Mouse (Mus musculus): ENCODE data around the gene Klf4. TPM values are rescaled to one million over a fixed set of nuclear protein-coding genes. Genes with fewer than 3 reads are reported as not detected.

Gene Klf4
- polyA plus RNA-seq, 1 experiment from 2014 or later: 2.7 TPM

DNA sequence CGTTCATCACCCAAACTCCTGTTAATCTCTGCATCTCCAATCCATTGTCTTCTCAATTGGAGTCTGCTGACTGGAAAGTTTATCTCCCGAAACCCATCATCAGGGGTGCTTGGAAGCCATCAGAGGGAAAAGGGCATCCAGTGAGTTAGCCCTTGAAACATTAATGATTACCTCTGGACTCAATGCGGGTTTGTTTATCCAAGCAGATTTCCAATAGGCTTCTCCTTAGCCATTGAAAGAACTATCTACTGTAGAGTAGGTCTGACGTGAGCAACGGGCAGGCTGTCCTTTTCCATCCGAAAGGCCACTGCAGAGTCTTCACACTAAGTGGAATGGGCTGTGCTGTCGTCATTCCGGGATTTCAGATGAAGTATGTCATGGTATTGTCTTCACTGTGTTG, 16.2 kb downstream of the Klf4 start:
- 86% methylated on average over 8 of the region's 8 CpGs for WGBS
- ATAC-seq (ENCODE audit: low read depth): no peak

GRCm38 (mm10) chr4:55514733-55515176, 17.5 kb downstream of the Klf4 start:
- Histone ChIP-seq H3K9ac (peak overlapping the region; percentile 81), H3K4me3 (peak overlapping the region; percentile 61), H3K27me3 (peaks cover 10% of the 10 kb centered on the region), H3K36me3 (no peaks in the 10 kb centered on the region), H3K4me1 (replicated peaks) (no peaks in the 10 kb centered on the region; the same call in 1 of the 2 replicates), H3K4me2 (peak overlapping the region; percentile 67), H3K27ac (replicated peaks) (peak overlapping the region; percentile 64), H3K9me3 (no peaks in the 10 kb centered on the region)
- ATAC-seq (ENCODE audit: low read depth): peak; percentile 99
- WGBS: under 1% methylated on average over 39 of the region's 39 CpGs

More for the DNA sequence above, 16.2 kb downstream of the Klf4 start:
- H3K9ac ChIP-seq: no peak overlapping the region
- peaks cover 10% of the 10 kb centered on the region for H3K27me3 ChIP-seq
- H3K4me2 ChIP-seq: no peak overlapping the region
- no peak overlapping the region for H3K27ac ChIP-seq (replicated peaks)
- H3K36me3 ChIP-seq: no peaks in the 10 kb centered on the region
- no peaks in the 10 kb centered on the region for H3K9me3 ChIP-seq
- H3K4me3 ChIP-seq: no peak overlapping the region
- no peaks in the 10 kb centered on the region; the same call in 1 of the 2 replicates for H3K4me1 ChIP-seq (replicated peaks)

GRCm38 (mm10) chr4:55513615-55514279, 18.5 kb downstream of the Klf4 start:
- no peak overlapping the region for H3K4me3 ChIP-seq
- no peaks in the 10 kb centered on the region for H3K9me3 ChIP-seq
- no peaks in the 10 kb centered on the region for H3K36me3 ChIP-seq
- no peak for ATAC-seq (ENCODE audit: low read depth)
- H3K4me2 ChIP-seq: no peak overlapping the region
- no peak overlapping the region for H3K27ac ChIP-seq (replicated peaks)
- WGBS: 91% methylated on average over 7 of the region's 7 CpGs
- peaks cover 10% of the 10 kb centered on the region for H3K27me3 ChIP-seq
- H3K9ac ChIP-seq: no peak overlapping the region
- H3K4me1 ChIP-seq (replicated peaks): no peaks in the 10 kb centered on the region; the same call in 1 of the 2 replicates

GRCm38 (mm10) chr4:55511389-55511788, 20.9 kb downstream of the Klf4 start:
- Histone ChIP-seq H3K9ac (no peak overlapping the region), H3K4me3 (no peak overlapping the region), H3K4me1 (replicated peaks) (no peaks in the 10 kb centered on the region; the same call in 1 of the 2 replicates), H3K36me3 (no peaks in the 10 kb centered on the region), H3K27ac (replicated peaks) (no peak overlapping the region), H3K9me3 (no peaks in the 10 kb centered on the region), H3K4me2 (no peak overlapping the region), H3K27me3 (peaks cover 10% of the 10 kb centered on the region)
- no peak for ATAC-seq (ENCODE audit: low read depth)
- 85% methylated on average over 2 of the region's 2 CpGs for WGBS

DNA sequence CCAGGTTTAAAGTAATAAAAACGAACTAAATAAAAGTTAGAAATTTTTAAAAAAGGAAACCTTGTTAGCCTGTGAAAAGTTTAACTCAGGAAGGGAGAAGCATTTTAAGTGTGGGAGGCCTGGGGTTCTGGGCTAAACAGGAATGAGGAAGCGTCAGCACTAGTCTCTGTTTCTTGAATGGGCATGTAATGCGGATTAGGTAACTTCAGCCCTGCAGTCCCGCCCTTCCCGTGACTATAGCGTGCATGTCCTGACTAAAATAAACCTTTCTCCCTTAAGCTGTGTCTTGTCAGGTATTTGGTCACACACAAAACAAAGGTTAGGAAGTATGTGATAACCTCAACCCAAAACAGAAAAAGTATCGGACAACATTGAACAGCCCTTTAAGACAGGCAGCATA, 23.6 kb downstream of the Klf4 start:
- Histone ChIP-seq H3K36me3 (no peaks in the 10 kb centered on the region), H3K9ac (no peak overlapping the region), H3K9me3 (no peaks in the 10 kb centered on the region), H3K4me2 (no peak overlapping the region), H3K4me3 (no peak overlapping the region), H3K27ac (replicated peaks) (no peak overlapping the region), H3K27me3 (0 out of 2 replicates have a peak, but pooled peaks cover 2% of the 10 kb centered on the region), H3K4me1 (replicated peaks) (no peaks in the 10 kb centered on the region)
- WGBS: 91% methylated on average over 7 of the region's 7 CpGs
- ATAC-seq (ENCODE audit: low read depth): no peak

- H3K4me1 ChIP-seq (replicated peaks): no peaks in the 10 kb centered on the region
- no peak overlapping the region for H3K27ac ChIP-seq (replicated peaks)
- H3K27me3 ChIP-seq: no peaks in the 10 kb centered on the region
- ATAC-seq (ENCODE audit: low read depth): no peak
- H3K4me2 ChIP-seq: no peak overlapping the region
- no peak overlapping the region for H3K4me3 ChIP-seq
- no peaks in the 10 kb centered on the region for H3K9me3 ChIP-seq
- 63% methylated on average over 1 of the region's 1 CpGs for WGBS
- no peaks in the 10 kb centered on the region for H3K36me3 ChIP-seq
- no peak overlapping the region for H3K9ac ChIP-seq
Measured at GRCm38 (mm10) chr4:55498621-55499020, 33.6 kb downstream of the Klf4 start.

DNA sequence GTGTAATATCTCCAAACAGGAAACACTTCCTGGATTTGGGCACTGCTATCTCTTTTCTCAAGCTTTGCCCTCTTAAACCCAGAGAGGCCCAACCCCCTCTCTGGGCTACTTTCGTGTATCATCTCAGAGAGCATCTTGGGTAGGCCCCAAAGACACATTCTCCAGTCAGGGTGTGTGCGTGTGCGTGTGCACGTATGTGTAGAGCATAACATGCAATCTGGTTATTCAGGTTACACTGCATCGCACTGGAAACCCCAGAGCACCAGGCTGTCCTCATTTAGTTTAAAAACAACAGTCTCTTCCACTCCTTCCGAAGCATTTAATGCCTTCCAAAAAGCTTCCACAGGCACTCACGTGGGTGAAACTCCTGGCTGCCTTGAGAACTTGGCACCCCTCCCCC, 35.9 kb downstream of the Klf4 start:
- H3K9me3 ChIP-seq: no peaks in the 10 kb centered on the region
- H3K4me3 ChIP-seq: no peak overlapping the region
- ATAC-seq (ENCODE audit: low read depth): no peak
- no peak overlapping the region for H3K4me2 ChIP-seq
- WGBS: 88% methylated on average over 7 of the region's 7 CpGs
- no peaks in the 10 kb centered on the region for H3K27me3 ChIP-seq
- no peaks in the 10 kb centered on the region for H3K4me1 ChIP-seq (replicated peaks)
- no peaks in the 10 kb centered on the region for H3K36me3 ChIP-seq
- H3K27ac ChIP-seq (replicated peaks): no peak overlapping the region
- no peak overlapping the region for H3K9ac ChIP-seq

GRCm38 (mm10) chr4:55493261-55493660, 39.0 kb downstream of the Klf4 start:
- H3K27ac ChIP-seq (replicated peaks): no peak overlapping the region
- H3K9ac ChIP-seq: no peak overlapping the region
- H3K36me3 ChIP-seq: no peaks in the 10 kb centered on the region
- WGBS: 87% methylated on average over 3 of the region's 3 CpGs
- no peak overlapping the region for H3K4me3 ChIP-seq
- no peaks in the 10 kb centered on the region for H3K27me3 ChIP-seq
- H3K4me2 ChIP-seq: no peak overlapping the region
- no peak for ATAC-seq (ENCODE audit: low read depth)
- no peaks in the 10 kb centered on the region for H3K4me1 ChIP-seq (replicated peaks)
- H3K9me3 ChIP-seq: no peaks in the 10 kb centered on the region

GRCm38 (mm10) chr4:55489328-55489727, 42.9 kb downstream of the Klf4 start:
- ATAC-seq (ENCODE audit: low read depth): no peak
- no peaks in the 10 kb centered on the region for H3K9me3 ChIP-seq
- no peaks in the 10 kb centered on the region for H3K36me3 ChIP-seq
- 78% methylated on average over 3 of the region's 3 CpGs for WGBS
- H3K27ac ChIP-seq (replicated peaks): no peak overlapping the region
- H3K4me3 ChIP-seq: no peak overlapping the region
- no peaks in the 10 kb centered on the region for H3K4me1 ChIP-seq (replicated peaks)
- no peak overlapping the region for H3K4me2 ChIP-seq
- no peaks in the 10 kb centered on the region for H3K27me3 ChIP-seq
- H3K9ac ChIP-seq: no peak overlapping the region

DNA sequence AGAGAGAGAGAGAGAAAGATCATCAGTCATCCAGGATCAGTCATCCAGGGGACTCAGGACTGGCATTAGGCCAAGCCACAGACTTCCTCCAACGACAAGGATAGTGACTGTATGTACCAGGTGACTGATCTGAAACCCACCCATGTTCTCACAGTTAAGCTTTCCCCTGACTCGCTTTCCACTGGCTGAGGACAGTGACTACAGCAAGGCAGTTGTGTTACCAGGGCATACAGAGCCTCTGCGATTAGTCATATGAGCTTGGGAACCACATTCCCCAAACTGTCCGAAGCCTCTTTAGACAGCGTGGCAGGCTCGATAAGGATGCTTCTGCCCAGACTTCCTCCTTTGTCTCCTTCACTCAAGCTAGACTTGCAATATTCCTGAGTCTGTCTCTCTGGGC, 43.7 kb downstream of the Klf4 start:
- no peaks in the 10 kb centered on the region for H3K9me3 ChIP-seq
- H3K4me1 ChIP-seq (replicated peaks): no peaks in the 10 kb centered on the region

DNA sequence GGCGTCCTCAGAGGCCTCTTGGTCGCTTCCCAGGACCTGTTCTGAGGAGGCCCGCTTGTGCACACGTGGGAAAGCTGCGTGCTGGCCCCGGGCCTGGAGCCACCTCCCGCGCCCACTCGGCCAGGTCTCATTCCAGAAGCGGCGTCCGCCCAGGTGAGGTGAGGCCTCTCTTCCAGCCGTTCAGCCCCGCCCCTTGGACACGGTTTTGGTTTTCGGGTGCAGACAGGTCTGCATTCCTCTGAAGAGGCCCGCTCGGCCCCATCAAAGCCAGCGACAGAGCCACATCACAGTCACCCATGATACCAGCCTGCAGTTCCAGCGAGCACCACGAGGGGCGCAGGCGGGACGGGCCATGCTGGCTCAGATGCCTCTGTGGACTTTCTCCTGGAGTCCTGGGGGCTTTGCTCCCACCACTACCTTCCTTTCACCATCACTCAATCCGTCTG, 51.9 kb downstream of the Klf4 start:
- Histone ChIP-seq H3K27me3 (no peaks in the 10 kb centered on the region), H3K4me1 (replicated peaks) (peaks cover 23% of the 10 kb centered on the region; the same call in 1 of the 2 replicates), H3K4me3 (0 out of 2 replicates have a peak overlapping the region, but pooled peaks have one; percentile 8), H3K4me2 (peak overlapping the region; percentile 50), H3K9me3 (no peaks in the 10 kb centered on the region), H3K36me3 (no peaks in the 10 kb centered on the region), H3K9ac (no peak overlapping the region), H3K27ac (replicated peaks) (no peak overlapping the region)
- ATAC-seq (ENCODE audit: low read depth): peak; percentile 48; the same call in 1 of the 2 replicates
- WGBS: 22% methylated on average over 25 of the region's 25 CpGs

More for the DNA sequence above, 43.7 kb downstream of the Klf4 start:
- ATAC-seq (ENCODE audit: low read depth): no peak
- Histone ChIP-seq H3K4me2 (no peak overlapping the region), H3K36me3 (no peaks in the 10 kb centered on the region), H3K4me3 (no peak overlapping the region), H3K27ac (replicated peaks) (no peak overlapping the region), H3K27me3 (no peaks in the 10 kb centered on the region), H3K9ac (no peak overlapping the region)
- 87% methylated on average over 6 of the region's 6 CpGs for WGBS

- Histone ChIP-seq H3K9me3 (no peaks in the 10 kb centered on the region), H3K36me3 (no peaks in the 10 kb centered on the region), H3K27ac (replicated peaks) (0 out of 2 replicates have a peak overlapping the region, but pooled peaks have one; percentile 28), H3K4me1 (replicated peaks) (peaks cover 23% of the 10 kb centered on the region; the same call in 1 of the 2 replicates), H3K4me2 (no peak overlapping the region), H3K9ac (no peak overlapping the region), H3K4me3 (no peak overlapping the region), H3K27me3 (no peaks in the 10 kb centered on the region)
- 59% methylated on average over 5 of the region's 5 CpGs for WGBS
- ATAC-seq (ENCODE audit: low read depth): peak; percentile 59
Measured at GRCm38 (mm10) chr4:55478333-55478732, 53.9 kb downstream of the Klf4 start.
